18 mouse cellular contexts compared by ENCODE assay signal in the genomic region with DNA sequence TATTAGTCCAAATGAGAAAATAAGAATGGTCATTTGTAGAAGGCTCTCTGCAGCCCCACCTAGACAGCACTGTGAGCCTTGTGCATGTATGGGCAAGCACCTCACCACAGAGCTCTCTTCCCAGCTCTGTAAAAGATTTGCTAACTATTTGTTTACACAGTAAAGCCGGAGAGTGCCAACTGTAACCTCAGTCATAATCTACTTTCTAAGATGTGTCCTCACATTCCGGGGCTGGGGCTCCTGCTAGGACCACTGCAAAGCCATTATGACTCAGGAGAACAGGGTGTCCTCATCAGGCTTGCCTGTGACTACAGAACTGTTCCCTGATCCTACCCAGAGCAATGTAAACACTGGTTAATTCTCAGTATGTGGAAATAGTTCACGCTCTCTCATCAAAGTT. TPM values are rescaled to one million over a fixed set of nuclear protein-coding genes. Genes with fewer than 3 reads are reported as not detected.
A peak's percentile ranks its signal among the peaks of the same experiment; 100 is the strongest.
DNase-seq lines count a peak whose midpoint lies in the region; ATAC-seq and TF ChIP-seq lines count a peak whose summit lies in the region.
"Had no signal": no experiment of that assay in that cellular context is flagged by ENCODE, and none has a peak within 500 bp of the region (broad histone marks: within the 10 kb centered on the region; RNA-seq: fewer than 3 reads in every experiment).

No protein-coding gene starts in this region.

- WGBS in kidney, embryonic 14.5 days, result 65% methylated on average over 3 of the region's 3 CpGs
- 48% methylated on average over 3 of the region's 3 CpGs for WGBS in embryonic facial prominence, embryonic 15.5 days
- 49% methylated on average over 3 of the region's 3 CpGs for WGBS in kidney, embryonic 16.5 days
- WGBS in forebrain, embryonic 10.5 days, result 79% methylated on average over 3 of the region's 3 CpGs
- WGBS in midbrain, embryonic 10.5 days, result 70% methylated on average over 3 of the region's 3 CpGs

- no peak for TF ChIP-seq CTCF in gastrocnemius, adult 2 months (IDR thresholded peaks at IDR 0.05)

- no peak for ATAC-seq in kidney, embryonic 14.5 days (ENCODE audit: low FRiP score, low TSS enrichment)
- no peak for ATAC-seq in embryonic facial prominence, embryonic 15.5 days (ENCODE audit: insufficient number of reproducible peaks, low FRiP score, low TSS enrichment, low read depth)
- peak; percentile 69 for ATAC-seq in kidney, embryonic 16.5 days (ENCODE audit: low FRiP score, low TSS enrichment)
- ATAC-seq: hindbrain, postnatal 0 days had no signal

- no peaks in the 10 kb centered on the region for H3K27me3 ChIP-seq in kidney, embryonic 14.5 days (ENCODE audit: control insufficient read depth, insufficient read depth, low read length)
- no peaks in the 10 kb centered on the region for H3K27me3 ChIP-seq in embryonic facial prominence, embryonic 15.5 days
- H3K27me3 ChIP-seq in kidney, embryonic 16.5 days (ENCODE audit: insufficient read depth, low read length), result no peaks in the 10 kb centered on the region
- peaks cover 6% of the 10 kb centered on the region; the same call in 1 of the 2 replicates for H3K27me3 ChIP-seq in forebrain, embryonic 10.5 days (ENCODE audit: poor library complexity, severe bottlenecking)
- peaks cover 5% of the 10 kb centered on the region; the same call in 1 of the 2 replicates for H3K27me3 ChIP-seq in midbrain, embryonic 10.5 days (ENCODE audit: low read depth, poor library complexity, severe bottlenecking)
- H3K27me3 ChIP-seq: limb, embryonic 15.5 days had no signal

- intact Hi-C loops in gastrocnemius, adult 2 months (cut with DNase I), result no loop called here

- no peaks in the 10 kb centered on the region for H3K36me3 ChIP-seq in kidney, embryonic 14.5 days (ENCODE audit: control insufficient read depth, insufficient read depth, low read length)
- H3K36me3 ChIP-seq in embryonic facial prominence, embryonic 15.5 days, result no peaks in the 10 kb centered on the region
- no peaks in the 10 kb centered on the region for H3K36me3 ChIP-seq in kidney, embryonic 16.5 days (ENCODE audit: insufficient read depth, low read length)
- no peaks in the 10 kb centered on the region for H3K36me3 ChIP-seq in forebrain, embryonic 10.5 days (replicated peaks)
- no peaks in the 10 kb centered on the region for H3K36me3 ChIP-seq in midbrain, embryonic 10.5 days
- H3K36me3 ChIP-seq: limb, embryonic 15.5 days had no signal

- no peaks in the 10 kb centered on the region; the same call in 1 of the 2 replicates for H3K4me1 ChIP-seq in kidney, embryonic 14.5 days (ENCODE audit: control insufficient read depth, insufficient read depth, low read length)
- no peaks in the 10 kb centered on the region; the same call in 1 of the 2 replicates for H3K4me1 ChIP-seq in embryonic facial prominence, embryonic 15.5 days
- peaks cover 3% of the 10 kb centered on the region; the same call in 1 of the 2 replicates for H3K4me1 ChIP-seq in kidney, embryonic 16.5 days (ENCODE audit: insufficient read depth, low read length)
- peaks cover 6% of the 10 kb centered on the region for H3K4me1 ChIP-seq in forebrain, embryonic 10.5 days
- peaks cover 2% of the 10 kb centered on the region for H3K4me1 ChIP-seq in midbrain, embryonic 10.5 days

- peak; percentile 48 for DNase-seq in kidney, adult 11 months
- DNase-seq in lung, postnatal 25 days (ENCODE audit: low spot score), result peak; percentile 57
- DNase-seq in forebrain, embryonic 10.5 days (ENCODE audit: extremely low spot score, low spot score), result no peak
- DNase-seq in gastrocnemius, adult 2 months, result no peak
- no peak for DNase-seq in midbrain, embryonic 10.5 days (ENCODE audit: low spot score)
- DNase-seq: adrenal gland, adult 8-10 months; cerebellum, postnatal 10 days; heart, adult 2 months; heart, postnatal 10 days; thymus, postnatal 25 days had no signal

- no peak overlapping the region for H3K9ac ChIP-seq in kidney, embryonic 14.5 days (ENCODE audit: low read depth, low read length)
- H3K9ac ChIP-seq in embryonic facial prominence, embryonic 15.5 days, result no peak overlapping the region
- no peak overlapping the region for H3K9ac ChIP-seq in kidney, embryonic 16.5 days (replicated peaks; ENCODE audit: low read length)
- H3K9ac ChIP-seq: limb, embryonic 15.5 days had no signal

- H3K4me2 ChIP-seq in kidney, embryonic 14.5 days (replicated peaks; ENCODE audit: low read depth, low read length), result no peak overlapping the region
- H3K4me2 ChIP-seq in embryonic facial prominence, embryonic 15.5 days (replicated peaks), result no peak overlapping the region
- no peak overlapping the region for H3K4me2 ChIP-seq in kidney, embryonic 16.5 days (replicated peaks; ENCODE audit: low read depth, low read length)
- H3K4me2 ChIP-seq: limb, embryonic 15.5 days; midbrain, embryonic 11.5 days had no signal

- no peaks in the 10 kb centered on the region for H3K9me3 ChIP-seq in kidney, embryonic 14.5 days (ENCODE audit: control insufficient read depth, low read length)
- H3K9me3 ChIP-seq in embryonic facial prominence, embryonic 15.5 days (replicated peaks), result no peaks in the 10 kb centered on the region
- no peaks in the 10 kb centered on the region for H3K9me3 ChIP-seq in kidney, embryonic 16.5 days (ENCODE audit: low read length)
- no peaks in the 10 kb centered on the region for H3K9me3 ChIP-seq in forebrain, embryonic 10.5 days
- H3K9me3 ChIP-seq in midbrain, embryonic 10.5 days (replicated peaks), result no peaks in the 10 kb centered on the region
- H3K9me3 ChIP-seq: limb, embryonic 15.5 days had no signal

- no peak overlapping the region for H3K27ac ChIP-seq in kidney, embryonic 14.5 days (ENCODE audit: low read depth, low read length)
- H3K27ac ChIP-seq in embryonic facial prominence, embryonic 15.5 days (replicated peaks), result peak overlapping the region; percentile 30; the same call in 1 of the 2 replicates
- H3K27ac ChIP-seq in kidney, embryonic 16.5 days (ENCODE audit: low read length), result no peak overlapping the region
- no peak overlapping the region for H3K27ac ChIP-seq in forebrain, embryonic 10.5 days
- no peak overlapping the region for H3K27ac ChIP-seq in gastrocnemius, adult 2 months
- no peak overlapping the region for H3K27ac ChIP-seq in midbrain, embryonic 10.5 days (replicated peaks)
- H3K27ac ChIP-seq: heart, adult 2 months; hindbrain, postnatal 0 days; layer of hippocampus, adult 2 months; limb, embryonic 15.5 days had no signal

- H3K4me3 ChIP-seq in kidney, embryonic 14.5 days (ENCODE audit: low read length), result no peak overlapping the region
- H3K4me3 ChIP-seq in embryonic facial prominence, embryonic 15.5 days (replicated peaks), result no peak overlapping the region
- no peak overlapping the region for H3K4me3 ChIP-seq in kidney, embryonic 16.5 days (ENCODE audit: low read length)
- H3K4me3 ChIP-seq in forebrain, embryonic 10.5 days, result no peak overlapping the region
- no peak overlapping the region for H3K4me3 ChIP-seq in gastrocnemius, adult 2 months
- no peak overlapping the region for H3K4me3 ChIP-seq in midbrain, embryonic 10.5 days
- H3K4me3 ChIP-seq: heart, adult 2 months; layer of hippocampus, adult 2 months; limb, embryonic 15.5 days; myocyte had no signal

RNA-seq across cellular contexts. Expression of a gene that starts 9.5 kb away (rescaled TPM):
- polyA plus RNA-seq in kidney, embryonic 14.5 days (2014; fragmentation: Nextera tagmentation; extraction: Ambion mirVana), result 21.1 and 30.0 TPM in 2 replicates
- polyA plus RNA-seq in embryonic facial prominence, embryonic 15.5 days (2015; fragmentation: Nextera tagmentation; extraction: Ambion mirVana), result 16.3 and 17.1 TPM in 2 replicates
- polyA plus RNA-seq in kidney, embryonic 16.5 days (2015; fragmentation: Nextera tagmentation; extraction: Ambion mirVana), result 24.0 and 26.8 TPM in 2 replicates
- polyA plus RNA-seq in forebrain, embryonic 10.5 days (2016; fragmentation: Nextera tagmentation; extraction: Ambion mirVana), result 18.4 and 18.5 TPM in 2 replicates
- 10 to 100 TPM in 1 of 2 experiments, 1 to 10 TPM in 1; 8.9 to 11.2 TPM for total RNA-seq in gastrocnemius, adult 2 months (2021)
- polyA plus RNA-seq in midbrain, embryonic 10.5 days (2016; fragmentation: Nextera tagmentation; extraction: Ambion mirVana), result 15.5 and 17.1 TPM in 2 replicates

Comparison
In these comparisons a context has a peak if more than half of its experiments do, and no peak if none do; other contexts are left out.
1. DNase-seq: peak in kidney, adult 11 months (single experiment) and lung, postnatal 25 days (single experiment); none in forebrain, embryonic 10.5 days (single experiment), gastrocnemius, adult 2 months (single experiment) and midbrain, embryonic 10.5 days (single experiment).